Mouse (Mus musculus) bone marrow, adult 2 months (tissue): Measurements from ENCODE around the gene Kdm1a. TPM values are rescaled to one million over a fixed set of nuclear protein-coding genes. Genes with fewer than 3 reads are reported as not detected.

Source experiments
- H3K27ac ChIP-seq: fragments of 200-500 bp; 2 replicates; pipeline ENCODE4 v1.5.1; 2012; ENCODE audit warnings: low read depth, mild to moderate bottlenecking, control low read depth, inconsistent platforms, low read length; ENCODE audit not compliant: control insufficient read depth, poor library complexity, insufficient read depth
- H3K4me1 ChIP-seq: fragments of 200-500 bp; 2 replicates; pipeline ENCODE4 v1.6.1; 2011; ENCODE audit warnings: low read length; ENCODE audit not compliant: control insufficient read depth, insufficient read depth
- H3K4me3 ChIP-seq: fragments of 200-500 bp; replicated peaks from 2 replicates; pipeline ENCODE3; 2011; ENCODE audit warnings: mild to moderate bottlenecking, low read depth, low read length, control low read depth; ENCODE audit not compliant: control insufficient read depth
- CTCF ChIP-seq: fragments of 200-500 bp; IDR thresholded peaks from 2 replicates; pipeline ENCODE4 v1.5.1; 2011; ENCODE audit warnings: low read length, control low read depth; ENCODE audit not compliant: control insufficient read depth, insufficient read depth
- POLR2A ChIP-seq: fragments of 200-500 bp; IDR thresholded peaks from 2 replicates; pipeline ENCODE4 v1.6.1; 2011; ENCODE audit warnings: low read depth, mild to moderate bottlenecking, control low read depth, low read length, borderline replicate concordance; ENCODE audit not compliant: control insufficient read depth
- WGBS: fragments of 180-500 bp; shearing (Covaris S2); methylation state at CpG from one replicate; pipeline ENCODE4 v1.1.7; 2018; 5-methylcytosine and 5-hydroxymethylcytosine counted together
- polyA plus RNA-seq: library from polyadenylated mRNA; stranded (reverse); fragments of >200 nt; gene quantifications from 2 replicates; pipeline ENCODE4 v1.2.4, GENCODE M21; 2011; ENCODE audit warnings: low replicate concordance; ENCODE audit not compliant: missing spikeins, insufficient read depth, insufficient read length

The Kdm1a gene
- polyA plus RNA-seq, 1 experiment = 26.4 TPM

DNA sequence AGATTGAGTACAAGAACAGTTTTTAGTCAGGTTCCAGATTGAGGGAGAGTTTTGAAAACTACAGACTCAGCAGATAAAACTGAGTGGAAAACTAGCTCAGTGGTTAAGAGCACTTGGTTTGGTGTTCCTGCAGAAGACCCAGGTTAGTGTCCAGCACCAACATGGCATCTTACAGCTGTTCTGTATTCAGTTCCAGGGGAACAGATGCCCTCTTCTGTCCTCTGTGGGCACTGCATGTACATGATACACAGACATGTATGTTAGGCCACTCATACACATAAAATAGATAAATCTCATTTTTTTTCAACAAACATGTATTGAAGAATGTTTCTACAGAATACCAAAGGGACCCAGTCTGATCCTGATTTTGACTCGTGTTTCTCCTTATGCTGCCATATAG, 92.7 kb downstream of the Kdm1a start:
- Histone ChIP-seq H3K27ac (no peak overlapping the region), H3K4me1 (no peaks in the 10 kb centered on the region; the same call in 1 of the 2 replicates), H3K4me3 (no peak overlapping the region)
- 62% methylated on average over 1 of the region's 1 CpGs for WGBS
- no peak for TF ChIP-seq CTCF
- no peak for TF ChIP-seq POLR2A

DNA sequence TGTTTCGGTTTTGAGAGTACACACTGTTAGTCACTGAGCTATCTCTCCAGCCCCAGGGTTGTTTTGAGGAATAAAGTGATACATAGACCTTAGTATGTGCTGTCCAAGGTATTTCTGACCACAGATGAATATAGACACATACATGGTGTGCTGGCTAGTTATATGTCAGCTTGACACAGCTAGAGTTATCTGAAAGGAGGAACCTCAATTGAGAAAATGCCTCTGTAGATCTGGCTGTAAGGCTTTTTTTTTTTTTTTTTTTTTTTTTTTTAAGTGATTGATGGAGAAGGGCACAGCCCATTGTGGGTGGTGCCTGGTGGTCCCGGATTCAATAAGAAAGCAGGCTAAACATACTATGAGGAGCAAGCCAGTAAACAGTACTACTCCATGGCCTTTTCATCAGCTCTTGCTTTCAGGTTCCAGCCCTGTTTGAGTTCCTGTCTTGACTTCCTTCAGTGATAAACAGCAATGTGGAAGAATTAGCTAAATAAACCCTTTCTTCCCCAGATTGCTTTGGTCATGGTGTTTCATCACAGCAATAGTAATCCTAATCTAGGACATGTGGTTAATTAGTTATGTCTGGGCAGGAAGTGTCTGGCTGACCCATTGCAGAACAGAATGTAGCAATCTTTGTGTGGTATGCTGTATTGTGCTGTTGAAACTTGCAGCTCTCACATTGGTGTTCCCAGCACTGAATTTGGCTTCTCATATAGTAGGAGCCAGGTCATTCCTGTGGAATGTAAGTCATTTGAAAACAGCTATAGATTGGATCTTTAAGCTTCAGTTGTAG, 96.9 kb downstream of the Kdm1a start:
- no peak for TF ChIP-seq CTCF

More for the DNA sequence above, 96.9 kb downstream of the Kdm1a start:
- Histone ChIP-seq H3K4me1 (no peaks in the 10 kb centered on the region; the same call in 1 of the 2 replicates), H3K27ac (no peak overlapping the region), H3K4me3 (no peak overlapping the region)
- 14% methylated on average over 2 of the region's 2 CpGs for WGBS

Other genes with a start within 250 kb of the Kdm1a start
- gene Htr1d, start 179.2 kb downstream of the Kdm1a start, polyA plus RNA-seq = not detected in 2 replicates
- gene 6030445D17Rik, start 140.5 kb downstream of the Kdm1a start, polyA plus RNA-seq = 0.87 TPM in 1 of 2 replicates, not detected in the other
- gene Luzp1, start 133.0 kb downstream of the Kdm1a start, polyA plus RNA-seq = 1.2 and 2.8 TPM in 2 replicates
- not detected in 2 replicates for gene Tex46, start 7.7 kb upstream of the Kdm1a start, polyA plus RNA-seq
- not detected in 2 replicates for gene Lactbl1, start 19.9 kb upstream of the Kdm1a start, polyA plus RNA-seq
- gene Ephb2, start 233.3 kb upstream of the Kdm1a start, polyA plus RNA-seq = 5.1 TPM in 1 of 2 replicates, not detected in the other